Mouse (Mus musculus) forebrain, embryonic 16.5 days (tissue): ENCODE measurements around the gene Zfyve28. TPM values are rescaled to one million over a fixed set of nuclear protein-coding genes. Genes with fewer than 3 reads are reported as not detected.

Source experiments
- ATAC-seq: fragments of 200-750 bp; cut with Nextera tagmentation; 2 replicates; pipeline ENCODE4 v1.8.0; 2017; ENCODE audit warnings: mild to moderate bottlenecking, moderate library complexity
- H3K27ac ChIP-seq: fragments of 300-500 bp; sonication (generic); 2 replicates; pipeline ENCODE4 v1.5.1; 2014; ENCODE audit warnings: low read length, control low read depth
- H3K27me3 ChIP-seq: fragments of 300-500 bp; sonication (generic); replicated peaks from 2 replicates; pipeline ENCODE4 v1.6.1; 2014; ENCODE audit warnings: low read length; ENCODE audit not compliant: control insufficient read depth, insufficient read depth
- H3K36me3 ChIP-seq: fragments of 300-500 bp; sonication (generic); 2 replicates; pipeline ENCODE4 v1.6.1; 2014; ENCODE audit not compliant: control insufficient read depth, insufficient read depth
- H3K4me1 ChIP-seq: fragments of 300-500 bp; sonication (generic); replicated peaks from 2 replicates; pipeline ENCODE4 v1.6.1; 2014; ENCODE audit warnings: low read length; ENCODE audit not compliant: control insufficient read depth, insufficient read depth
- H3K4me2 ChIP-seq: fragments of 300-500 bp; sonication (generic); 2 replicates; pipeline ENCODE4 v1.6.1; 2014; ENCODE audit warnings: mild to moderate bottlenecking, low read length, control low read depth
- H3K4me3 ChIP-seq: fragments of 300-500 bp; sonication (generic); replicated peaks from 2 replicates; pipeline ENCODE4 v1.5.1; 2014; ENCODE audit warnings: mild to moderate bottlenecking, low read length, control low read depth
- H3K9ac ChIP-seq: fragments of 300-500 bp; sonication (generic); replicated peaks from 2 replicates; pipeline ENCODE4 v1.6.1; 2014; ENCODE audit warnings: low read depth, low read length, control low read depth
- H3K9me3 ChIP-seq: fragments of 300-500 bp; sonication (generic); 2 replicates; pipeline ENCODE4 v1.6.1; 2016; ENCODE audit warnings: low read length; ENCODE audit not compliant: control insufficient read depth
- WGBS: fragments of 180-500 bp; shearing (Covaris S2); extraction: QIAGEN DNeasy Blood & Tissue Kit; methylation state at CpG from one replicate; pipeline ENCODE4 v1.1.7; 2014; 5-methylcytosine and 5-hydroxymethylcytosine counted together
- polyA plus RNA-seq: library from polyadenylated mRNA; unstranded; fragments of >200 nt; fragmentation: Nextera tagmentation; extraction: Ambion mirVana; gene quantifications from 2 replicates; pipeline ENCODE4 v1.2.1, GENCODE M21; 2015

Zfyve28 gene
- polyA plus RNA-seq, 1 experiment from 2014 or later: 5.2 TPM

DNA sequence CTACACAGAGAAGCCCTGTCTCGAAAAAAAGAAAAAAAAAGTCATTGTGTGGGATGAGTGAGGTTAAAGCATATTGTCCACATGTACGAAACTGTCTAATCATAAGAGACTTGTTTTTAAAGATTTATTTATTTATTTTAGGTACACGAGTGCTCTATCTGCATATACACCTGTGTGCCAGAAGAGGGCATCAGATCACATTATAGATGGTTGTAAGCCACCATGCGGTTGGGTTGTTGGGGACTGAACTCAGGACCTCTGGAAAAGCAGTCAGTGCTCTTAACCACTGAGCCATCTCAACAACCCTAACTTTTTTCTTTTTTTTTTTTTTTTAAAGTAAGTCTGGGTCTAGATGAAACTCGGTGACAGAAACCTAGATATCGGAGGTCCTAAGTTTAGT, 5.1 kb upstream of the Zfyve28 start:
- Histone ChIP-seq H3K9me3 (no peaks in the 10 kb centered on the region), H3K27ac (no peak overlapping the region), H3K4me2 (no peak overlapping the region), H3K36me3 (no peaks in the 10 kb centered on the region), H3K27me3 (no peaks in the 10 kb centered on the region), H3K4me3 (no peak overlapping the region), H3K9ac (no peak overlapping the region), H3K4me1 (0 out of 2 replicates have a peak, but pooled peaks cover 3% of the 10 kb centered on the region)
- ATAC-seq: no peak
- WGBS: 82% methylated on average over 6 of the region's 6 CpGs

DNA sequence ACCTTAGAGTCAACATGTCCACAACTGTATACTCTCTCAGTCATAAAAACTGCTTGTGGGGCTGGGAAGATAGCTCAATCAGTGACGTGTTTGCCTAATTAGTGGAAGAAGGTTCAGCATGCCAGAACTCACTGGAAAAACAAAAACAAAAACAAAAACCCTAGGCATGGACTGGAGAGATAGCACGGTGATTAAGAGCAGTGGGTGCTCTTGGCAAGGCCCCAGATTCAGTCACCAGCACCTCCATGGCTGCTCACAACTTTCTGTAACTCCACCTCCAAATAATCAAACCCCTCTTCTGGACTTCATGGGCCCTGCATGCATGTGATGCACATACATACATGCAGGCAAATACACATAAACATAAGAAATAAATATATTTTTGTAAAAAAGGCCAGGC, 1.0 kb upstream of the Zfyve28 start:
- no peaks in the 10 kb centered on the region for H3K9me3 ChIP-seq
- peaks cover 11% of the 10 kb centered on the region for H3K27me3 ChIP-seq
- H3K4me1 ChIP-seq: peaks cover 13% of the 10 kb centered on the region
- no peak overlapping the region for H3K4me3 ChIP-seq
- H3K36me3 ChIP-seq: no peaks in the 10 kb centered on the region
- no peak overlapping the region for H3K9ac ChIP-seq
- H3K4me2 ChIP-seq: no peak overlapping the region
- H3K27ac ChIP-seq: no peak overlapping the region
- ATAC-seq: no peak
- 50% methylated on average over 2 of the region's 2 CpGs for WGBS

DNA sequence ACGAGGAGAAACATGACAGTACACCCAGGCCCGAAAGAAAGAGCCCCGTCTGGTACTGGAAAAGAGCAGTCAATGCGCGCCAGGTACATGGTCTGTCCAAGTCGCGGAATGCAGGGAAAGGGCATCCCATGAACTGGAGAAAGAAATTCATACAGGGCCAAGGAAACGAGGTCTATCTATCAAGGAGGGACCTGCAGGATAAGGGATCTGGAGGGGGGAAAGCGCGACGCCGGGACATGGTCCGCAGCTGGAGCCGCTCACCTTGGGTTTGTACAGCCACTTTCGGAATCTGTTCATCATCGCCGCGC, 457 bp downstream of the Zfyve28 start:
- Histone ChIP-seq H3K27ac (no peak overlapping the region), H3K27me3 (peaks cover 15% of the 10 kb centered on the region), H3K4me2 (peak overlapping the region; percentile 71), H3K4me1 (peaks cover 13% of the 10 kb centered on the region), H3K4me3 (peak overlapping the region; percentile 81), H3K9ac (peak overlapping the region; percentile 73), H3K9me3 (no peaks in the 10 kb centered on the region), H3K36me3 (no peaks in the 10 kb centered on the region)
- 0 out of 2 replicates have a peak, but pooled peaks have one; percentile 5 for ATAC-seq
- WGBS: 0% methylated on average over 18 of the region's 18 CpGs

DNA sequence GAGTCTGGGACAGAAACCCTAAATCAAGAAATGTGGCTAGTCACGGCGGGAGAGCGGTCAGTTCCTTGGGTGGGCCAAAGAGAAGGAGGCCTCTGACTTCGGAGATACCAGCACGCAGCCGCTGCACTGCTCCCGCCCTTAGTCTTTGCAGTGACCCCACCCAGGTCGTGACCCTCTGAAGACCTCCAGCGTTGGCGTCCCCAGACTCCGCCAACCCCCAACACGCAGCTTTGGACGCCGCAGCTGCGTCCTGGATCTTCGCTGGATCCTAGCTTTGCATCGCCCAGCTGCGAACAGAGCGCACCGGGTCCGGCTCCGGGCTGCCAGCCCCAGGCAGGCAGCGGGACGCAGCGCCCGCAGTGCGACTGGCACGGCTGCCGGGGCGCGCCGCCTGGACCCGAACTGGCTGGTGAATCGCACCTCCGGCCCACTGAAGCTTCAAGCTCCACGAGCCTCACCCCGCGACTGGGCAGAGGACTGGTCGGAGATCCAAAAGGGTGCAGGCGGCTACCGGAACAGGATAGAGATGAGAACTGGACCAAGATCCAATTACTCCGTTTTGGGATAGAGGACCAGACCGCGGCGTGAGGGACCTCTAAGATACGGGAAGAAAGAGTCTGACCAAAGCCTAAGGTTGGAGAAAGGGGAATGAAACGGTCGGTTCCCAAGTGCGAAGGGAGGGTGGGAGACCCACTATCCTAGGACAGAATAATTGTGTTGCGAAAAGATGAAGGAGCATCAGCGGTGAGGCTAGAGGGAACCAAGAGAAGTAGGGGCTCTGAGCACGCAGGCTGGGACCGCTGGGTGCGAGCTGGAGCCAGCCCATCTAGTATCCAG, 1.0 kb downstream of the Zfyve28 start:
- H3K9me3 ChIP-seq: no peaks in the 10 kb centered on the region
- peak overlapping the region; percentile 71 for H3K4me2 ChIP-seq
- under 1% methylated on average over 54 of the region's 54 CpGs for WGBS
- no peaks in the 10 kb centered on the region for H3K36me3 ChIP-seq
- H3K27ac ChIP-seq: no peak overlapping the region
- H3K4me1 ChIP-seq: peaks cover 13% of the 10 kb centered on the region
- peaks cover 15% of the 10 kb centered on the region for H3K27me3 ChIP-seq
- H3K4me3 ChIP-seq: peak overlapping the region; percentile 81
- no peak for ATAC-seq
- peak overlapping the region; percentile 73 for H3K9ac ChIP-seq

DNA sequence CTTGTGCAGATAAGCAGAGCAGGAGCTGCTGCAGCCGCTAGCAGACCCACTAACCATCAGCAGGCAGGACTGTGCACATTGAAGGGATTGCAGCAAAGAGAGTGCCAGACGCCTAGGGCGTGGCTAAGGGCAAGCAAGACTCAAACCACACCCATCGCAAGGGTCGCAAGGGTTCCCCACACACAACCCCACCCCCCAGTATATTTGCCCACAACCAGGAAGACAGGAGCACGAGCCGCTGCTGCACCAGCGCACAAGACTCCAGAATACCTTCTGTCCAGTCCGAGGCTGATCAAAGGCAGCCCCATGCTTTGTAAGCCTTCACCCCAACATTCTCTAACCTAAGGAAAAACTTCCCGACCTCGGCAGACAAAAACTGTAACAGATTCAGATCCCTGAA, 1.7 kb downstream of the Zfyve28 start:
- no peak overlapping the region for H3K9ac ChIP-seq
- H3K36me3 ChIP-seq: no peaks in the 10 kb centered on the region
- H3K27me3 ChIP-seq: peaks cover 15% of the 10 kb centered on the region
- peaks cover 13% of the 10 kb centered on the region for H3K4me1 ChIP-seq
- WGBS: 1% methylated on average over 11 of the region's 11 CpGs
- no peak for ATAC-seq
- H3K27ac ChIP-seq: no peak overlapping the region
- H3K4me3 ChIP-seq: peak overlapping the region; percentile 81
- H3K9me3 ChIP-seq: no peaks in the 10 kb centered on the region
- H3K4me2 ChIP-seq: peak overlapping the region; percentile 71

DNA sequence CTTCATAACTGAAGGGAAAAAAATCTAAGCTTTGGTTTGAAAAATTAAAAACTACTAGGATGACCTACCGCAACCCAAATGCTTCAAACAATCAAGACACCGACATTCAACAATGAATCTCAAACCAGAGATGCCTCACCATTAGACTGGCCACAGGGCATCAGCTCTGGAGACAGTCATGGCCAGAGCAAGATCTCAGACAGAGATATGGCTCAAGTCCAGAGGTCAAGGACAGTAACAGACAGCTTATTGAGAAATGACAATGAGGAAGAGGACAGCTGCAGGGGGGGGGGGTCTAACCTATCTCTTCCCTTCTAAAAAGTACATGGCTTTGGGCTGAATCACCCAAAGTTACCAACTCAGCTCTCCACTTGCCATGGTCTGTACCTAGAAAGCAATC, 3.0 kb downstream of the Zfyve28 start:
- Histone ChIP-seq H3K4me3 (no peak overlapping the region), H3K27ac (no peak overlapping the region), H3K4me1 (peaks cover 13% of the 10 kb centered on the region), H3K9ac (no peak overlapping the region), H3K36me3 (no peaks in the 10 kb centered on the region), H3K4me2 (no peak overlapping the region), H3K27me3 (peaks cover 15% of the 10 kb centered on the region), H3K9me3 (no peaks in the 10 kb centered on the region)
- WGBS: 91% methylated on average over 2 of the region's 2 CpGs
- ATAC-seq: no peak

DNA sequence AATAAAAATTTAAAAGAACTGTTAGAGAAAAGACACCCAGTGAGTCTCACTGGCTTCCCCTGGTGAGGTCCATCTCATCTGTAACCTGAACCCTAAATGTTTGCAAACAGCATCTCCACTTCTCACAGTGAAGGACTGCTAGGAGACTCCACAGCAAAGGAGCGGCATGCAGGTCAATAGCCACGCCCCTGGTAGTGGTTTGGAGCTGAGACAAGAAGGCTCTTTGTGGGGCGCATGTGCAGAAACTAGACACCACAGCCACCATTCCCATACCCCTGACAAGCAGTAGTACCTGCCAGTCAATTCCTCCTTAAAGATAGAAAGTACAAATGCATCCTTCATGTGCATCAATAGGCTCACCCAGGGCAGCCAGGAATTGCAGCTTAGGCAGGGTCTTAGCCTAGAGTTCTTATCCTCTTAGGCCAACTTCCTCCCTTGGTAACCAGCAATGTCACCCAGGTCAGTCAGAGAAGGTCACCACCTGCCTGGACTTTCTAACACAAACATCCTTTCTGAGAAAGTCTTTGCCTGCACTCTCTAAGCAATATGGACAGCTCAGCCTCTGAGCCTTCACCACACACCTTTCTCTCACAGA, 4.0 kb downstream of the Zfyve28 start:
- no peak for ATAC-seq
- no peak overlapping the region for H3K9ac ChIP-seq
- H3K36me3 ChIP-seq: no peaks in the 10 kb centered on the region
- peaks cover 13% of the 10 kb centered on the region for H3K4me1 ChIP-seq
- peaks cover 15% of the 10 kb centered on the region for H3K27me3 ChIP-seq
- H3K27ac ChIP-seq: no peak overlapping the region
- H3K9me3 ChIP-seq: no peaks in the 10 kb centered on the region
- 31% methylated on average over 3 of the region's 3 CpGs for WGBS
- H3K4me2 ChIP-seq: no peak overlapping the region
- no peak overlapping the region for H3K4me3 ChIP-seq

DNA sequence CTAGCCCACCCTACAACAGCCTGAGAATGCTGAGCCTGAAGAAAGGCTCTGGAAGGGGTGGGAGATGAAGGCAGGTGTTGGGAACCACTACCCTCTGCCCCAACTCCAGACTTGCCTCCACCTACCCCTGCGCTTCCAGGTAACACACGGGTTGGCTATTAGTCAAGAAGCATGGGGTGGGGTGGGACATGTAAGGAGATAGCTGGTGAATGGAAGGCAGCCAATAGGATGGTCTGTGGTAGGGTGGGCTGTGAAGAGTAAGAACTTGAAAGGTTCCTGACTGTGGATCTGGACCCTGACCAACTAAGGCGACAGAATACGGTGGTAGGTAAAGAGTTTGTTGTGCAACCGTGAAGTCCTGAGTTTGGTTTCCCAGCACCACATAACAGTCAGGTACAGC, 4.9 kb downstream of the Zfyve28 start:
- H3K4me3 ChIP-seq: no peak overlapping the region
- H3K9me3 ChIP-seq: no peaks in the 10 kb centered on the region
- peaks cover 11% of the 10 kb centered on the region for H3K4me1 ChIP-seq
- H3K36me3 ChIP-seq: no peaks in the 10 kb centered on the region
- 78% methylated on average over 5 of the region's 5 CpGs for WGBS
- no peak overlapping the region for H3K4me2 ChIP-seq
- H3K27ac ChIP-seq: no peak overlapping the region
- peaks cover 15% of the 10 kb centered on the region for H3K27me3 ChIP-seq
- H3K9ac ChIP-seq: no peak overlapping the region
- no peak for ATAC-seq

DNA sequence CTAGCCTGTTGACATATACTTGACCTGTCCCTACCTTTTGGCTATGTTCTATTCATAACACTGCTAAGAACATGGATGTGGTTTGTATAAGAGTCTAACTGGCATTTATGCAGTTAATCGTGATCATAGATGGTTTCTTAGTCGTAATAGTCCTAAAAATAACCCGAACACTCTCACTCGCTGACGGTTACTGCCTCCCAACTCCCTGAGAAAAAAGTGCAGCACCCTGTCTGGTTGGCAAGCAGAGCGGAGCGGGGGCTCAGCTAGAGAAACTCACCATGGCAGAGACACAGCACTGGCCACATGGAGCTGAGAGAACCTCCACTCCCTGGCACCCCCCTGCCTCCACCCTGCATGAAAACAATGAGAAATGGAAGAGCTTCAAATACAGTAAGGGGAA, 7.3 kb downstream of the Zfyve28 start:
- Histone ChIP-seq H3K4me3 (no peak overlapping the region), H3K36me3 (no peaks in the 10 kb centered on the region), H3K9me3 (no peaks in the 10 kb centered on the region), H3K4me2 (no peak overlapping the region), H3K9ac (no peak overlapping the region), H3K4me1 (no peaks in the 10 kb centered on the region), H3K27me3 (peaks cover 8% of the 10 kb centered on the region), H3K27ac (no peak overlapping the region)
- no peak for ATAC-seq
- WGBS: 73% methylated on average over 7 of the region's 7 CpGs
